Mouse (Mus musculus) hindbrain, postnatal 0 days (tissue): ENCODE results near the gene Glis1. TPM values are rescaled to one million over a fixed set of nuclear protein-coding genes. Genes with fewer than 3 reads are reported as not detected.
A peak's percentile ranks its signal among the peaks of the same experiment; 100 is the strongest.

Experiments used
- ATAC-seq: fragments of 200-750 bp; cut with Nextera tagmentation; 2 replicates; pipeline ENCODE4 v1.8.0; 2017; ENCODE audit warnings: mild to moderate bottlenecking, moderate TSS enrichment, moderate library complexity
- DNase-seq: peaks from one replicate; pipeline ENCODE4 v3.0.0-alpha.2; 2015; ENCODE audit warnings: low spot score
- H3K27ac ChIP-seq: fragments of 300-500 bp; sonication (generic); 2 replicates; pipeline ENCODE4 v1.5.1; 2014; ENCODE audit warnings: mild to moderate bottlenecking
- H3K27me3 ChIP-seq: fragments of 300-500 bp; sonication (generic); 2 replicates; pipeline ENCODE4 v1.6.1; 2014; ENCODE audit warnings: low read length, mixed read lengths; ENCODE audit not compliant: insufficient read depth
- H3K36me3 ChIP-seq: fragments of 300-500 bp; sonication (generic); 2 replicates; pipeline ENCODE4 v1.6.1; 2014; ENCODE audit warnings: low read length, mixed read lengths; ENCODE audit not compliant: insufficient read depth
- H3K4me1 ChIP-seq: fragments of 300-500 bp; sonication (generic); 2 replicates; pipeline ENCODE4 v1.6.1; 2014; ENCODE audit warnings: antibody characterized with exemption, low read length, mixed read lengths; ENCODE audit not compliant: insufficient read depth
- H3K4me2 ChIP-seq: fragments of 300-500 bp; sonication (generic); 2 replicates; pipeline ENCODE4 v1.6.1; 2014; ENCODE audit warnings: low read depth, mild to moderate bottlenecking, low read length, moderate library complexity, mixed read lengths
- H3K4me3 ChIP-seq: fragments of 300-500 bp; sonication (generic); 2 replicates; pipeline ENCODE4 v1.5.1; 2014; ENCODE audit warnings: low read length
- H3K9ac ChIP-seq: fragments of 300-500 bp; sonication (generic); replicated peaks from 2 replicates; pipeline ENCODE4 v1.6.1; 2014; ENCODE audit warnings: mild to moderate bottlenecking, low read length, moderate library complexity, mixed read lengths
- H3K9me3 ChIP-seq: fragments of 300-500 bp; sonication (generic); 2 replicates; pipeline ENCODE4 v1.6.1; 2016; ENCODE audit warnings: low read length, mixed read lengths
- CTCF ChIP-seq: IDR thresholded peaks from 2 replicates; pipeline ENCODE4 v1.5.1; 2016; ENCODE audit warnings: antibody characterized with exemption, control low read depth, low read depth
- WGBS: fragments of 180-500 bp; shearing (Covaris S2); extraction: QIAGEN DNeasy Blood & Tissue Kit; methylation state at CpG from one replicate; pipeline ENCODE4 v1.1.7; 2014; 5-methylcytosine and 5-hydroxymethylcytosine counted together
- polyA plus RNA-seq: library from polyadenylated mRNA; unstranded; fragments of >200 nt; fragmentation: Nextera tagmentation; extraction: Ambion mirVana; gene quantifications from 2 replicates; pipeline ENCODE4 v1.2.1, GENCODE M21; 2015
- total RNA-seq: library from RNA; depleted of rRNA; stranded (reverse); fragments of >200 nt; gene quantifications from 2 replicates; pipeline ENCODE4 v1.2.3, GENCODE M21; 2014

The Glis1 gene
- total and polyA plus RNA-seq, 2 experiments from 2014 or later = 4.1 to 11.9 TPM

- Histone ChIP-seq H3K4me1 (no peaks in the 10 kb centered on the region; the same call in 1 of the 2 replicates), H3K36me3 (no peaks in the 10 kb centered on the region), H3K9me3 (no peaks in the 10 kb centered on the region), H3K4me2 (no peak overlapping the region), H3K9ac (no peak overlapping the region), H3K27ac (no peak overlapping the region), H3K27me3 (no peaks in the 10 kb centered on the region), H3K4me3 (no peak overlapping the region)
- TF ChIP-seq CTCF = no peak
- 86% methylated on average over 2 of the region's 2 CpGs for WGBS
- DNase-seq (no peak), ATAC-seq (no peak)
Measured at GRCm38 (mm10) chr4:107561056-107561455, 126.7 kb downstream of the Glis1 start.

- 63% methylated on average over 21 of the region's 21 CpGs for WGBS
- H3K4me1 ChIP-seq = no peaks in the 10 kb centered on the region; the same call in 1 of the 2 replicates
- H3K9ac ChIP-seq = no peak overlapping the region
- H3K4me3 ChIP-seq = no peak overlapping the region
- H3K9me3 ChIP-seq = no peaks in the 10 kb centered on the region
- H3K4me2 ChIP-seq = no peak overlapping the region
- DNase-seq = no peak
- H3K27me3 ChIP-seq = no peaks in the 10 kb centered on the region
- no peaks in the 10 kb centered on the region for H3K36me3 ChIP-seq
- H3K27ac ChIP-seq = no peak overlapping the region
- no peak for ATAC-seq
- peak; percentile 54 for TF ChIP-seq CTCF
Measured at GRCm38 (mm10) chr4:107568159-107568558, 133.8 kb downstream of the Glis1 start.

GRCm38 (mm10) chr4:107568881-107569443 lies 134.6 kb downstream of the Glis1 start:
- 0 out of 2 replicates have a peak, but pooled peaks have one; percentile 8 for ATAC-seq
- Histone ChIP-seq H3K27me3 (no peaks in the 10 kb centered on the region), H3K9ac (no peak overlapping the region), H3K4me1 (no peaks in the 10 kb centered on the region; the same call in 1 of the 2 replicates), H3K36me3 (no peaks in the 10 kb centered on the region), H3K4me2 (no peak overlapping the region), H3K9me3 (no peaks in the 10 kb centered on the region), H3K27ac (no peak overlapping the region), H3K4me3 (no peak overlapping the region)
- no peak for TF ChIP-seq CTCF
- 40% methylated on average over 7 of the region's 7 CpGs for WGBS
- DNase-seq = no peak

DNA sequence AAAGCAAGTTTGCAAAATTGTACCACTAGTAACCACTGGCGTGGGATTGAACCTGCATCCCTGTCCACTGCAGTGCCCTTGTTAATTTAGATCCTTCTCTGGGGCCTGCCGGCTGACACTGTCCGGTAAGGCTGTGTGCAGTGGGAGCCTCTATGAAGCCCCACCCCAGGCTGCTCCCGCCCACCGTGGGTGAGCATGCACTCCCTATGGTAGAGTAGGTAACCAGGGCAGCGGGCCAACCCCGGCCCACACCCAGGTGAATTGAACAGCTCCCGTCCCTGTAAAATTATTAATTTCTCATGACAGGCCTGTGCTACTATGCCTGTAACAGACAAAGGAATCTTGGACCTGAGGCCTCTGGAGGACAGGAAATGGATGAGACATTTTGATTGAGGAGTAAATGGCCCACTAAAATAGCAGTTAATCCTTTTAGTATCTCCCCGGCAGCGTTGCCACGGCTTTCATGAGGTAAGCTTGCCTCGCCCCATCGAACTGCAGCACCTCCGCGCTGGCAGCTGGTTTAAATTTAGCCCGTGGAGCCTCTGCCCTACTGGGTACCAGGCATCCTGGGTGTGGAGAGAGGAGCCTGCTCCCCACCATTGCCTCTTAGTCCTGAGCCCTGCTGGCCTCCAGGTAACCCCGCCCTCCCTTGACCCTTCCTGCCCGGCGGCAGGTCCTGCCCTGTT lies 136.1 kb downstream of the Glis1 start:
- 52% methylated on average over 19 of the region's 19 CpGs for WGBS
- Histone ChIP-seq H3K27me3 (no peaks in the 10 kb centered on the region), H3K9me3 (no peaks in the 10 kb centered on the region), H3K27ac (peak overlapping the region; percentile 16; the same call in 1 of the 2 replicates), H3K36me3 (no peaks in the 10 kb centered on the region), H3K9ac (peak overlapping the region; percentile 33), H3K4me1 (no peaks in the 10 kb centered on the region; the same call in 1 of the 2 replicates), H3K4me2 (no peak overlapping the region), H3K4me3 (no peak overlapping the region)
- peak; percentile 4; the same call in 1 of the 2 replicates for ATAC-seq
- no peak for TF ChIP-seq CTCF
- peak; percentile 35 for DNase-seq

DNA sequence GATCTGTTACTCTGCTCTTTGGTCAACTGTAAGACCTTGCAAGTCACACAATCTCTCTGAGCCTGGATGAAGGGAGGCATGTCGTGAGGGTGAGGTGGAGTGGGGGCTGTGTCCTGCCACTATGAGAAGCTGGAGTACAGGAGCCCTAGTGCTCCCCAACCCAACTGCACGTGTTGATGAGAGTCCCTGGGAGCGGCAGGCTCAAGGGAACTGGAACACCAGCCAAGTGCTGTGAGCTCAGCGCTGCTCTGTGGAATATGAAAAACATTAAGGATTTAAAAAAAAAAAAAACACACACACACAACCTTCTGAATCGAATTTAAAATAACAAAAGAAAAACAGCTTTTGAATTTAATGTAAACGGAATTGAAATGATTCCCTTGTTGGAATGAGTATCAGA lies 141.4 kb downstream of the Glis1 start:
- H3K27me3 ChIP-seq = no peaks in the 10 kb centered on the region
- TF ChIP-seq CTCF = no peak
- no peaks in the 10 kb centered on the region for H3K9me3 ChIP-seq
- WGBS = 52% methylated on average over 6 of the region's 6 CpGs
- no peak overlapping the region for H3K9ac ChIP-seq
- no peak overlapping the region for H3K4me2 ChIP-seq
- DNase-seq (no peak), ATAC-seq (no peak)
- H3K4me1 ChIP-seq = no peaks in the 10 kb centered on the region
- no peak overlapping the region for H3K27ac ChIP-seq
- no peaks in the 10 kb centered on the region for H3K36me3 ChIP-seq
- H3K4me3 ChIP-seq = no peak overlapping the region

GRCm38 (mm10) chr4:107576742-107577141 lies 142.4 kb downstream of the Glis1 start:
- H3K9me3 ChIP-seq = no peaks in the 10 kb centered on the region
- H3K4me3 ChIP-seq = no peak overlapping the region
- ATAC-seq (peak; percentile 55; the same call in 1 of the 2 replicates), DNase-seq (peak; percentile 65)
- H3K27me3 ChIP-seq = no peaks in the 10 kb centered on the region
- H3K4me2 ChIP-seq = no peak overlapping the region
- H3K36me3 ChIP-seq = no peaks in the 10 kb centered on the region
- no peak overlapping the region for H3K9ac ChIP-seq
- H3K27ac ChIP-seq = no peak overlapping the region
- 43% methylated on average over 6 of the region's 6 CpGs for WGBS
- H3K4me1 ChIP-seq = no peaks in the 10 kb centered on the region
- no peak for TF ChIP-seq CTCF

GRCm38 (mm10) chr4:107577146-107577839 lies 142.9 kb downstream of the Glis1 start:
- TF ChIP-seq CTCF = no peak
- Histone ChIP-seq H3K4me1 (no peaks in the 10 kb centered on the region), H3K27ac (no peak overlapping the region), H3K4me3 (no peak overlapping the region), H3K4me2 (no peak overlapping the region), H3K36me3 (no peaks in the 10 kb centered on the region), H3K9me3 (no peaks in the 10 kb centered on the region), H3K27me3 (no peaks in the 10 kb centered on the region), H3K9ac (no peak overlapping the region)
- 84% methylated on average over 12 of the region's 12 CpGs for WGBS
- no peak for DNase-seq
- no peak for ATAC-seq
